Mouse (Mus musculus): ENCODE measurements around the gene Pbx1. TPM values are rescaled to one million over a fixed set of nuclear protein-coding genes. Genes with fewer than 3 reads are reported as not detected.

Gene Pbx1
- polyA plus RNA-seq, 1 experiment from 2014 or later: 78.9 TPM

- no peaks in the 10 kb centered on the region for H3K27me3 ChIP-seq
- peak overlapping the region; percentile 1; the same call in 1 of the 2 replicates for H3K4me2 ChIP-seq
- peaks cover 76% of the 10 kb centered on the region for H3K4me1 ChIP-seq
- no peaks in the 10 kb centered on the region for H3K9me3 ChIP-seq (replicated peaks)
- H3K27ac ChIP-seq: peak overlapping the region; percentile 55
- no peak overlapping the region for H3K9ac ChIP-seq
- H3K36me3 ChIP-seq (ENCODE audit: poor library complexity, severe bottlenecking): peaks cover 47% of the 10 kb centered on the region
- 81% methylated on average over 9 of the region's 9 CpGs for WGBS
- ATAC-seq: no peak
- no peak overlapping the region for H3K4me3 ChIP-seq
Measured at GRCm38 (mm10) chr1:168418903-168419302, 13.2 kb downstream of the Pbx1 start.

- H3K4me1 ChIP-seq: peaks cover 72% of the 10 kb centered on the region
- H3K27me3 ChIP-seq: no peaks in the 10 kb centered on the region
- peaks cover 56% of the 10 kb centered on the region for H3K36me3 ChIP-seq (ENCODE audit: poor library complexity, severe bottlenecking)
- 7% methylated on average over 6 of the region's 6 CpGs for WGBS
- H3K9me3 ChIP-seq (replicated peaks): no peaks in the 10 kb centered on the region
- peak overlapping the region; percentile 59 for H3K9ac ChIP-seq
- H3K4me2 ChIP-seq: peak overlapping the region; percentile 48
- peak; percentile 77 for ATAC-seq
- H3K4me3 ChIP-seq: 0 out of 2 replicates have a peak overlapping the region, but pooled peaks have one; percentile 13
- peak overlapping the region; percentile 84 for H3K27ac ChIP-seq
Measured at GRCm38 (mm10) chr1:168417626-168418025, 14.4 kb downstream of the Pbx1 start.

GRCm38 (mm10) chr1:168416729-168417437 is 15.2 kb downstream of the Pbx1 start:
- WGBS: 7% methylated on average over 11 of the region's 11 CpGs
- no peaks in the 10 kb centered on the region for H3K27me3 ChIP-seq
- H3K4me2 ChIP-seq: peak overlapping the region; percentile 48
- H3K9ac ChIP-seq: peak overlapping the region; percentile 59
- H3K4me3 ChIP-seq: 0 out of 2 replicates have a peak overlapping the region, but pooled peaks have one; percentile 3
- peaks cover 49% of the 10 kb centered on the region for H3K36me3 ChIP-seq (ENCODE audit: poor library complexity, severe bottlenecking)
- peaks cover 68% of the 10 kb centered on the region for H3K4me1 ChIP-seq
- H3K27ac ChIP-seq: peak overlapping the region; percentile 84
- H3K9me3 ChIP-seq (replicated peaks): no peaks in the 10 kb centered on the region
- ATAC-seq: peak; percentile 57

- Histone ChIP-seq H3K27me3 (no peaks in the 10 kb centered on the region), H3K4me2 (peak overlapping the region; percentile 35), H3K4me3 (no peak overlapping the region), H3K4me1 (peaks cover 82% of the 10 kb centered on the region), H3K36me3 (ENCODE audit: poor library complexity, severe bottlenecking) (peaks cover 54% of the 10 kb centered on the region), H3K27ac (peak overlapping the region; percentile 75), H3K9ac (no peak overlapping the region), H3K9me3 (replicated peaks) (no peaks in the 10 kb centered on the region)
- WGBS: 5% methylated on average over 10 of the region's 10 CpGs
- peak; percentile 63; the same call in 1 of the 2 replicates for ATAC-seq
Measured at GRCm38 (mm10) chr1:168410611-168411010, 21.5 kb downstream of the Pbx1 start.

GRCm38 (mm10) chr1:168410054-168410453 is 22.0 kb downstream of the Pbx1 start:
- no peak overlapping the region for H3K9ac ChIP-seq
- H3K36me3 ChIP-seq (ENCODE audit: poor library complexity, severe bottlenecking): peaks cover 57% of the 10 kb centered on the region
- H3K27me3 ChIP-seq: no peaks in the 10 kb centered on the region
- WGBS: 11% methylated on average over 1 of the region's 1 CpGs
- ATAC-seq: no peak
- H3K9me3 ChIP-seq (replicated peaks): no peaks in the 10 kb centered on the region
- H3K27ac ChIP-seq: peak overlapping the region; percentile 75
- H3K4me1 ChIP-seq: peaks cover 83% of the 10 kb centered on the region
- H3K4me2 ChIP-seq: peak overlapping the region; percentile 35
- no peak overlapping the region for H3K4me3 ChIP-seq

GRCm38 (mm10) chr1:168408757-168409156 is 23.3 kb downstream of the Pbx1 start:
- peaks cover 85% of the 10 kb centered on the region for H3K4me1 ChIP-seq
- H3K9ac ChIP-seq: no peak overlapping the region; the same call in 1 of the 2 replicates
- no peak overlapping the region for H3K4me3 ChIP-seq
- no peak for ATAC-seq
- H3K36me3 ChIP-seq (ENCODE audit: poor library complexity, severe bottlenecking): peaks cover 49% of the 10 kb centered on the region
- H3K27me3 ChIP-seq: no peaks in the 10 kb centered on the region
- no peak overlapping the region for H3K4me2 ChIP-seq
- no peaks in the 10 kb centered on the region for H3K9me3 ChIP-seq (replicated peaks)
- WGBS: 66% methylated on average over 10 of the region's 10 CpGs
- H3K27ac ChIP-seq: peak overlapping the region; percentile 19; the same call in 1 of the 2 replicates

GRCm38 (mm10) chr1:168407958-168408357 is 24.1 kb downstream of the Pbx1 start:
- 78% methylated on average over 7 of the region's 7 CpGs for WGBS
- Histone ChIP-seq H3K4me3 (no peak overlapping the region), H3K4me1 (peaks cover 85% of the 10 kb centered on the region), H3K9ac (no peak overlapping the region), H3K27me3 (no peaks in the 10 kb centered on the region), H3K4me2 (no peak overlapping the region), H3K27ac (0 out of 2 replicates have a peak overlapping the region, but pooled peaks have one; percentile 8), H3K9me3 (replicated peaks) (no peaks in the 10 kb centered on the region), H3K36me3 (ENCODE audit: poor library complexity, severe bottlenecking) (peaks cover 41% of the 10 kb centered on the region)
- ATAC-seq: no peak

- H3K9me3 ChIP-seq (replicated peaks): no peaks in the 10 kb centered on the region
- no peak for ATAC-seq
- 13% methylated on average over 8 of the region's 8 CpGs for WGBS
- H3K4me2 ChIP-seq: no peak overlapping the region
- H3K36me3 ChIP-seq (ENCODE audit: poor library complexity, severe bottlenecking): peaks cover 47% of the 10 kb centered on the region
- peak overlapping the region; percentile 35 for H3K27ac ChIP-seq
- peaks cover 87% of the 10 kb centered on the region for H3K4me1 ChIP-seq
- H3K4me3 ChIP-seq: no peak overlapping the region
- no peaks in the 10 kb centered on the region for H3K27me3 ChIP-seq
- H3K9ac ChIP-seq: no peak overlapping the region
Measured at GRCm38 (mm10) chr1:168406291-168406675, 25.8 kb downstream of the Pbx1 start.

GRCm38 (mm10) chr1:168405645-168406290 is 26.3 kb downstream of the Pbx1 start:
- H3K36me3 ChIP-seq (ENCODE audit: poor library complexity, severe bottlenecking): peaks cover 47% of the 10 kb centered on the region
- H3K4me1 ChIP-seq: peaks cover 87% of the 10 kb centered on the region
- H3K9ac ChIP-seq: no peak overlapping the region
- H3K27me3 ChIP-seq: no peaks in the 10 kb centered on the region
- H3K4me2 ChIP-seq: no peak overlapping the region
- no peaks in the 10 kb centered on the region for H3K9me3 ChIP-seq (replicated peaks)
- 13% methylated on average over 10 of the region's 12 CpGs for WGBS
- 0 out of 2 replicates have a peak overlapping the region, but pooled peaks have one; percentile 35 for H3K27ac ChIP-seq
- no peak for ATAC-seq
- H3K4me3 ChIP-seq: no peak overlapping the region

GRCm38 (mm10) chr1:168403529-168403928 is 28.5 kb downstream of the Pbx1 start:
- H3K4me2 ChIP-seq: no peak overlapping the region
- H3K27me3 ChIP-seq: no peaks in the 10 kb centered on the region
- WGBS: 90% methylated on average over 2 of the region's 2 CpGs
- H3K36me3 ChIP-seq (ENCODE audit: poor library complexity, severe bottlenecking): peaks cover 38% of the 10 kb centered on the region
- no peak overlapping the region for H3K9ac ChIP-seq
- no peak overlapping the region; the same call in 1 of the 2 replicates for H3K27ac ChIP-seq
- H3K4me3 ChIP-seq: no peak overlapping the region
- peaks cover 65% of the 10 kb centered on the region for H3K4me1 ChIP-seq
- ATAC-seq: no peak
- no peaks in the 10 kb centered on the region for H3K9me3 ChIP-seq (replicated peaks)

- WGBS: 43% methylated on average over 7 of the region's 7 CpGs
- H3K9me3 ChIP-seq (replicated peaks): no peaks in the 10 kb centered on the region
- peak; percentile 58; the same call in 1 of the 2 replicates for ATAC-seq
- no peaks in the 10 kb centered on the region for H3K27me3 ChIP-seq
- peak overlapping the region; percentile 20; the same call in 1 of the 2 replicates for H3K27ac ChIP-seq
- no peak overlapping the region for H3K4me3 ChIP-seq
- H3K4me1 ChIP-seq: peaks cover 57% of the 10 kb centered on the region
- H3K9ac ChIP-seq: no peak overlapping the region
- H3K4me2 ChIP-seq: no peak overlapping the region
- peaks cover 34% of the 10 kb centered on the region for H3K36me3 ChIP-seq (ENCODE audit: poor library complexity, severe bottlenecking)
Measured at GRCm38 (mm10) chr1:168402683-168403082, 29.4 kb downstream of the Pbx1 start.

GRCm38 (mm10) chr1:168395523-168396159 is 36.4 kb downstream of the Pbx1 start:
- Histone ChIP-seq H3K27ac (no peak overlapping the region), H3K9ac (no peak overlapping the region), H3K4me3 (no peak overlapping the region), H3K4me2 (no peak overlapping the region), H3K4me1 (peaks cover 63% of the 10 kb centered on the region), H3K36me3 (ENCODE audit: poor library complexity, severe bottlenecking) (peaks cover 37% of the 10 kb centered on the region), H3K9me3 (replicated peaks) (no peaks in the 10 kb centered on the region), H3K27me3 (no peaks in the 10 kb centered on the region)
- 60% methylated on average over 3 of the region's 3 CpGs for WGBS
- ATAC-seq: no peak

Data from forebrain, embryonic 13.5 days (tissue).